Mouse (Mus musculus) bone marrow, adult 2 months (tissue): ENCODE measurements around the gene Rho.

Source experiments
- CTCF ChIP-seq: fragments of 200-500 bp; IDR thresholded peaks from 2 replicates; pipeline ENCODE4 v1.5.1; 2011; ENCODE audit warnings: low read length, control low read depth; ENCODE audit not compliant: control insufficient read depth, insufficient read depth
- POLR2A ChIP-seq: fragments of 200-500 bp; IDR thresholded peaks from 2 replicates; pipeline ENCODE4 v1.6.1; 2011; ENCODE audit warnings: low read depth, mild to moderate bottlenecking, control low read depth, low read length, borderline replicate concordance; ENCODE audit not compliant: control insufficient read depth

- TF ChIP-seq POLR2A (no peak), CTCF (no peak)
These were observed 24.1 kb downstream of the Rho start for GRCm38 (mm10) chr6:115955664-115956063.
